Mouse (Mus musculus) left cerebral cortex, adult 2 months (tissue): ENCODE results near the gene Grin2b. TPM values are rescaled to one million over a fixed set of nuclear protein-coding genes. Genes with fewer than 3 reads are reported as not detected.

Experiments
- DNase-seq, 2 experiments: peaks; one replicate each; pipeline ENCODE4 v3.0.0; 2021 to 2022; ENCODE audit warnings: low spot score in 2 of 2, mixed read lengths in 1 of 2; ENCODE audit errors: extremely low spot score in 1 of 2
- H3K27ac ChIP-seq: fragments of 200-600 bp; 2 replicates; pipeline ENCODE4 v1.8.1; 2022
- H3K4me3 ChIP-seq: fragments of 200-600 bp; 2 replicates; pipeline ENCODE4 v1.8.1; 2022
- CTCF ChIP-seq: fragments of 200-600 bp; IDR thresholded peaks from 2 replicates; pipeline ENCODE4 v1.8.1; 2022; ENCODE audit warnings: antibody characterized with exemption, mild to moderate bottlenecking, moderate library complexity
- intact Hi-C: fragments of 180-260 bp; cut with DNase I; formaldehyde crosslinking; loops from one replicate; pipeline ENCODE4 v1.15.1; 2025
- total RNA-seq, 2 experiments: library from RNA; stranded (reverse); gene quantifications; 2 replicates each; pipeline ENCODE4 v1.2.3; 2021

Grin2b gene
- total RNA-seq, 2 experiments from 2014 or later = 300 to 306 TPM

DNA sequence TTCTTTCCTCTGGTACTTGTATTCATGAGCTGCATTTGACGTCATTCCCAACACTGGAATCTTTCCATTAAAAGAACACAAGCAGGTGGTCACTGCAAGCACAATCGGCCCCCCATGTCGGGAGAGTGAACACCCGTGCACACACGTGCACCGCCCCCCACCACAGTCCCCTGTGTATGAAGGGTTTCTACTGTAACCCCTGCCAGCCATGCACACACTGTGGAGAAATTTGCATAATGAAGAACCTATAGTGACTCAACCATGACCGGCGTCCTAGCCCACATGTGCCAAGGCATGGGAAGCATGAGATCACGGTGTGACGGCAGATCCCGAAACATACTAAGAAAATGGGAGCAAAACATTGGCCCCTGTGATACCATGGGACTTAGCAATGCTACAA is 179.9 kb downstream of the Grin2b start:
- TF ChIP-seq CTCF = no peak
- intact Hi-C loops = no loop called here
- Histone ChIP-seq H3K27ac (peak overlapping the region; percentile 17; the same call in 1 of the 2 replicates), H3K4me3 (no peak overlapping the region)
- no peak for DNase-seq

DNA sequence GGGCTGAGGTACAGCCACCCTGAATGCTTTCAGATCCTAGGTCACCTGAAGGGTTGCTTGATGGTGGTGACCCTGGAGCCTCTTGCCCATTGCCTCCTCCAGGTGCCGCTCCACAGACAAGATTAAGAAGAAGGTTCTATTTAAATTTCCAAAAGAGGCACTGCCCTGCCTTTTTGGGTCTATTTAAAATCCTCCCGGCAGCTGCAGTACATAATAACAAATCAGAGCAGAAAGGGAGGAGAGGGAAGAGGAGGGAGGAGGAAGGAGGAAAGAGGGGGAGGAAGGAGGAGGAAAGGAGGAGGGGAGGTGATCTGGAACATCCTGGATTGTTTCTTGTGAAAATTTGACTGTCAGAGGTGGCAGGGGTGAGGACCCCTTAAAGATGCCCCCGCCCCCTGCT is 197.2 kb downstream of the Grin2b start:
- no peak for DNase-seq
- TF ChIP-seq CTCF = no peak
- Histone ChIP-seq H3K4me3 (no peak overlapping the region), H3K27ac (peak overlapping the region; percentile 33)
- intact Hi-C loops = no loop called here

DNA sequence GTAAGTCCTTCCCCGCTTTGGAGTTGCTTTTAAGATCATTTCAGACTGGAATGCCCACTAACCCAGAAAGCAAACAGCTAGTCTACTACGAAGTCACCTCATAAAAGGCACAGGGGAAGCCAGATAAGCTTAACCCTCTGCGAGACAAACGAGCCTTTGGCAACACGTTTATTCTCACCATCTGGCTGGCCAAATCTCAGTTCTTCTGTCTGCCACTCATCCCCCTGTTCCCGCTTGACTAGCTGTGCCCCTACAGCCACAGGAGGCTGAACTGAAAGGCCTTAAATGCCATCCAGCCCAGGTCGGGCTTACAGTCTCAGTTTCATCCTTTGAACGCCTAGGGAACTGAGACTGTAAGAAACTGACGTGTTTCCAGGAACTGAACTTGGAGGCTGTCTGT is 200.8 kb downstream of the Grin2b start:
- H3K27ac ChIP-seq = no peak overlapping the region
- DNase-seq = no peak
- no peak for TF ChIP-seq CTCF

GRCm38 (mm10) chr6:135971481-135971880 is 201.8 kb downstream of the Grin2b start:
- H3K27ac ChIP-seq = no peak overlapping the region
- no peak overlapping the region for H3K4me3 ChIP-seq
- TF ChIP-seq CTCF = no peak
- no peak for DNase-seq
- intact Hi-C loops = no loop called here

More for the DNA sequence above, 200.8 kb downstream of the Grin2b start:
- no peak overlapping the region for H3K4me3 ChIP-seq
- intact Hi-C loops = no loop called here

GRCm38 (mm10) chr6:135970716-135971318 is 202.5 kb downstream of the Grin2b start:
- DNase-seq = no peak
- no peak overlapping the region for H3K27ac ChIP-seq
- no peak overlapping the region for H3K4me3 ChIP-seq
- intact Hi-C loops = no loop called here
- no peak for TF ChIP-seq CTCF

- no peak for TF ChIP-seq CTCF
- H3K27ac ChIP-seq = no peak overlapping the region
- intact Hi-C loops = no loop called here
- no peak overlapping the region for H3K4me3 ChIP-seq
- DNase-seq = no peak
These were observed 211.5 kb downstream of the Grin2b start for GRCm38 (mm10) chr6:135961766-135962165.

GRCm38 (mm10) chr6:135959629-135960028 is 213.7 kb downstream of the Grin2b start:
- Histone ChIP-seq H3K27ac (peak overlapping the region; percentile 9; the same call in 1 of the 2 replicates), H3K4me3 (no peak overlapping the region)
- intact Hi-C loops = no loop called here
- TF ChIP-seq CTCF = no peak
- DNase-seq = no peak

DNA sequence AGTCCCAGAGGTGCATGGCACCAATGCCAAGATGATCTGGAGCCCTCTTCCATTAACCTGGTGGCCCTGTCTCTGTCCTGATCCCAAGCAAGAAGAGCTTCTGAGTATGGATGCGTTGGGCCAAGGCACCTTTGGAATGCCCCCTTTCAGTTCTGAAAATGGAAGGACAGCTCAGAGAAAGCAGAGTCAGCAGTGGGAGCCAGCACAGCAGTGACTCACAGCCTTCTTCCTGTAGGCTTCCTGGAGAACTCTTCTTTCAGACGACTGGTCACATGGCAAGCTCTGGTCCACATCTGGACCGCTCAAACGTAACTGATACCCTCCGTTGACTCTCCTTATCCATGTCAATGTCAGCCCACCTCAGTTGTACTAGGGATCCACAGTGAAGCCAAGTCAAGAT is 221.6 kb downstream of the Grin2b start:
- no peak for DNase-seq
- TF ChIP-seq CTCF = no peak
- no peak overlapping the region for H3K4me3 ChIP-seq
- intact Hi-C loops = no loop called here
- H3K27ac ChIP-seq = peak overlapping the region; percentile 50; the same call in 1 of the 2 replicates

GRCm38 (mm10) chr6:135945511-135945910 is 227.8 kb downstream of the Grin2b start:
- no peak for DNase-seq
- intact Hi-C loops = no loop called here
- no peak overlapping the region for H3K4me3 ChIP-seq

DNA sequence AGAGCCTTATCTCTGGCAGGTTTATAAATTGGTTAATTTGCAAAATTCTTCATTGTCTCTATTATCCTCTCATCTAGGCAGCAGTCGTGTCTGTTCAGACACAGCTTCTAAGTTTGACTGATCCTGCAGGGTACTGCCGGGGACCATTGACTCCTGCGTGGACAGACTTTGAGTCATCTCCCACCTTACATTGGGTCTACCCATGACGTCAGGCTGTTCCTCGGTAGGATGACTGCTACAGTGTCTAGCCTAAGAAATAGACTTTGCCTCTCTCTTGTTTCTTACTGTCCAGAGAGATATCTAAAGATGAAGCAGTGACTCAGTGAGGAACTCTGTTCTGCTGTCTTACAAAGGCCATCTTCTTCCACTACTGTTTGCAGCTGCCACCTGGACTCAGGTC is 229.0 kb downstream of the Grin2b start:
- DNase-seq = no peak
- no peak overlapping the region for H3K27ac ChIP-seq
- intact Hi-C loops = no loop called here
- H3K4me3 ChIP-seq = no peak overlapping the region
- no peak for TF ChIP-seq CTCF

More at GRCm38 (mm10) chr6:135945511-135945910, 227.8 kb downstream of the Grin2b start:
- TF ChIP-seq CTCF = no peak
- H3K27ac ChIP-seq = no peak overlapping the region

DNA sequence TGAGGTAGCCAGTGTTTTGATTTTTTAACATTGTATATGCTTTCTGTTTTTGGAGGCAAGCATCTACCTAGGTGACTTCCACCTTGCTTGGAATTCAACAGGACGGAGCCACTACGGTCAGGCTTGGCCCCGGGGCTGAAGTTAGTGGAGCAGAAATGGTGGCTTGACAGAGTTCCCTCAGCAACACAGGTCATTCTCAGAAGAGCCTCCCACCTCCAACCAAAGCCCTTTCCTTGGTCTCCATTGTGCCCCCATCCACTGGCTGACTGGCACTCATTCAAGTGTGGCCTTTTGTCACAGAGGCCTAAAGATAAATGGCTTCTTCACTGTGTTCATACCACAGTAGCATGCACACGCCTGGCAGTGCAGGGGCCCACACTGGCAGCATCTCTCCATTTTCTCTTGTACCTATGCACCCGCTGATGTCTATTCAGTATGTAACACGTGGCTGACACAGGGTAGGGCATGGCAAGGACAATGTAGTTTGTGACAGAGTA is 230.1 kb downstream of the Grin2b start:
- intact Hi-C loops = no loop called here
- DNase-seq = no peak
- Histone ChIP-seq H3K4me3 (no peak overlapping the region), H3K27ac (no peak overlapping the region)
- no peak for TF ChIP-seq CTCF

GRCm38 (mm10) chr6:135932924-135933323 is 240.4 kb downstream of the Grin2b start:
- no peak for TF ChIP-seq CTCF
- no peak for DNase-seq
- H3K27ac ChIP-seq = no peak overlapping the region
- H3K4me3 ChIP-seq = no peak overlapping the region
- intact Hi-C loops = no loop called here

DNA sequence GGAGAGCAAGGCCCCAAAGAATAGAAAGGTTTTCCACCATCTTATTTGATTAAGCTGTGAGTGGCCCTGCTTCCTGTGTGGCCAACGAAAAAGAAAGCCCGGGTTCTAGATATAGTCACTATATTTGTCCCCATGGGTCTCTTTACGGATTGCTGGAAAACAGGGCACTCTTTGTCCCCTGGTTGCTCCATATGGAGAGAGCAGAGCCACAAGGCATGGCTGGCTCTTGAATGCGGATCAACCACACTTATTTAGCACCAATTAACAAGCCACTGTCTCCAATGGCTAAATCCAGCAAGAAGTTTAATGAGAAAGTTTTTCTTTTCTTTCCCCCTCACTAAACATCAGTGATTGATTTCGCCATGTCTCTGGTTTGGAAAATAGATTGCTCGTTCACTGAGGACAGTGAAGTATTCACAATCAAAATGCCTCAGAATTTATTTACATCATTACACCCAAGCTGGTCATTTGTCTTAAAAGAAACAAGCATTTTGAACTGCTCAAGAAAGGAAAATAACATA is 240.9 kb downstream of the Grin2b start:
- H3K27ac ChIP-seq = no peak overlapping the region; the same call in 1 of the 2 replicates
- DNase-seq = no peak
- H3K4me3 ChIP-seq = no peak overlapping the region
- intact Hi-C loops = no loop called here
- no peak for TF ChIP-seq CTCF
